Mouse (Mus musculus) embryonic fibroblast, embryonic 13.5 days (primary cell): Measurements from ENCODE around the gene Pde7b.

Experiments used
- CTCF ChIP-seq: IDR thresholded peaks from 2 replicates; pipeline ENCODE4 v1.5.1; 2011; ENCODE audit warnings: mild to moderate bottlenecking, control low read depth, low read length, moderate library complexity, borderline replicate concordance; ENCODE audit not compliant: insufficient read depth
- POLR2A ChIP-seq: IDR thresholded peaks from 2 replicates; pipeline ENCODE4 v1.6.1; 2011; ENCODE audit warnings: low read depth, mild to moderate bottlenecking, control low read depth, low read length, moderate library complexity

DNA sequence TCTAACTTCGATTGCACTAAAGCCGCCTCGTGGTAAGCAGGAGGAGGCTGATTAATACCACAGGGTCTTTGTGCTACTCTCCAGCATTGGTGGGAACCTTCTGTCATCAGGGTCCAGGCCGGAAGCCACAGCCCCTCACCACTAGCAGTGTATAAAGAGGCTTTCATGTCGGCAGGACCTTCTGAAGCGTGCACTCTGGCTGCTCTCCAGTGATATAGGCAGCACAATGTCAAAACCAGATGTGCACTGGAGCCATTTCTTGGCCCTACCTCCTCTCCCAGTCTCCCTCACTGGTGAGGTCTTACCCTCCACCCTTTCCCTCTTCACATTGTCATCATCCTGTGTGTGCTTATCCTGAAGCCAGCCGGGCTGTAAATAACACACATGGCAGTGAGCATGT, 24.2 kb downstream of the Pde7b start:
- no peak for TF ChIP-seq CTCF
- no peak for TF ChIP-seq POLR2A
